Mouse (Mus musculus) heart, postnatal 0 days (tissue): ENCODE data around the gene Zdhhc9. TPM values are rescaled to one million over a fixed set of nuclear protein-coding genes. Genes with fewer than 3 reads are reported as not detected.

ENCODE experiments used
- ATAC-seq: fragments of 200-750 bp; cut with Nextera tagmentation; 2 replicates; pipeline ENCODE4 v1.8.0; 2017; ENCODE audit warnings: low read depth, moderate number of reproducible peaks, moderate library complexity; ENCODE audit not compliant: insufficient read depth
- DNase-seq: peaks from one replicate; pipeline ENCODE4 v3.0.0-alpha.2; 2016; ENCODE audit warnings: low spot score
- H3K27ac ChIP-seq: fragments of 300-500 bp; sonication (generic); 2 replicates; pipeline ENCODE4 v1.5.1; 2014; ENCODE audit warnings: low read depth, mild to moderate bottlenecking
- H3K27me3 ChIP-seq: fragments of 300-500 bp; sonication (generic); 2 replicates; pipeline ENCODE4 v1.6.1; 2014; ENCODE audit warnings: low read length, mixed read lengths; ENCODE audit not compliant: control insufficient read depth, insufficient read depth
- H3K36me3 ChIP-seq: fragments of 300-500 bp; sonication (generic); replicated peaks from 2 replicates; pipeline ENCODE4 v1.6.1; 2014; ENCODE audit warnings: low read length, mixed read lengths; ENCODE audit not compliant: control insufficient read depth, insufficient read depth
- H3K4me1 ChIP-seq: fragments of 300-500 bp; sonication (generic); 2 replicates; pipeline ENCODE4 v1.6.1; 2014; ENCODE audit warnings: antibody characterized with exemption; ENCODE audit not compliant: control insufficient read depth, insufficient read depth
- H3K4me2 ChIP-seq: fragments of 300-500 bp; sonication (generic); 2 replicates; pipeline ENCODE4 v1.6.1; 2014; ENCODE audit warnings: low read depth, mild to moderate bottlenecking, low read length, moderate library complexity
- H3K4me3 ChIP-seq: fragments of 300-500 bp; sonication (generic); 2 replicates; pipeline ENCODE4 v1.5.1; 2014; ENCODE audit warnings: low read depth, low read length
- H3K9ac ChIP-seq: fragments of 300-500 bp; sonication (generic); replicated peaks from 2 replicates; pipeline ENCODE4 v1.6.1; 2014; ENCODE audit warnings: low read depth, low read length, mixed read lengths
- H3K9me3 ChIP-seq: fragments of 300-500 bp; sonication (generic); replicated peaks from 2 replicates; pipeline ENCODE4 v1.6.1; 2016; ENCODE audit warnings: low read length; ENCODE audit not compliant: control insufficient read depth
- CTCF ChIP-seq: IDR thresholded peaks from 2 replicates; pipeline ENCODE4 v1.5.1; 2016; ENCODE audit warnings: antibody characterized with exemption, control low read depth, low read depth
- EP300 ChIP-seq: IDR thresholded peaks from 2 replicates; pipeline ENCODE4 v1.6.1; 2016; ENCODE audit warnings: antibody characterized with exemption, low read depth
- WGBS: fragments of 180-500 bp; shearing (Covaris S2); extraction: QIAGEN DNeasy Blood & Tissue Kit; methylation state at CpG from one replicate; pipeline ENCODE4 v1.1.7; 2014; 5-methylcytosine and 5-hydroxymethylcytosine counted together
- polyA plus RNA-seq: library from polyadenylated mRNA; unstranded; fragments of >200 nt; fragmentation: Nextera tagmentation; extraction: Ambion mirVana; gene quantifications from 2 replicates; pipeline ENCODE4 v1.2.1, GENCODE M21; 2015
- total RNA-seq: library from RNA; depleted of rRNA; stranded (reverse); fragments of >200 nt; gene quantifications from 2 replicates; pipeline ENCODE4 v1.2.3, GENCODE M21; 2014; ENCODE audit warnings: low replicate concordance

Zdhhc9 gene
- total and polyA plus RNA-seq, 2 experiments from 2014 or later: 2.7 to 14.6 TPM

- peak overlapping the region; percentile 45 for H3K4me2 ChIP-seq
- peak overlapping the region; percentile 5; the same call in 1 of the 2 replicates for H3K9ac ChIP-seq
- no peak for TF ChIP-seq CTCF
- TF ChIP-seq EP300: no peak
- H3K27me3 ChIP-seq: no peaks in the 10 kb centered on the region
- 39% methylated on average over 24 of the region's 26 CpGs for WGBS
- no peak for ATAC-seq
- no peaks in the 10 kb centered on the region for H3K9me3 ChIP-seq
- no peaks in the 10 kb centered on the region for H3K36me3 ChIP-seq
- peak overlapping the region; percentile 23 for H3K4me3 ChIP-seq
- no peak for DNase-seq
- no peaks in the 10 kb centered on the region; the same call in 1 of the 2 replicates for H3K4me1 ChIP-seq
- H3K27ac ChIP-seq: peak overlapping the region; percentile 38; the same call in 1 of the 2 replicates
Measured at GRCm38 (mm10) chrX:48143415-48144335, 65.0 kb downstream of the Zdhhc9 start.

- H3K27ac ChIP-seq: no peak overlapping the region; the same call in 1 of the 2 replicates
- TF ChIP-seq CTCF: no peak
- no peak for TF ChIP-seq EP300
- DNase-seq (no peak), ATAC-seq (no peak)
- H3K4me2 ChIP-seq: no peak overlapping the region
- no peak overlapping the region for H3K9ac ChIP-seq
- H3K4me3 ChIP-seq: no peak overlapping the region
- WGBS: 50% methylated on average over 6 of the region's 6 CpGs
- H3K36me3 ChIP-seq: no peaks in the 10 kb centered on the region
- no peaks in the 10 kb centered on the region; the same call in 1 of the 2 replicates for H3K4me1 ChIP-seq
- no peaks in the 10 kb centered on the region for H3K9me3 ChIP-seq
- H3K27me3 ChIP-seq: no peaks in the 10 kb centered on the region
Measured at GRCm38 (mm10) chrX:48141481-48141880, 67.2 kb downstream of the Zdhhc9 start.

- WGBS: 41% methylated on average over 3 of the region's 3 CpGs
- Histone ChIP-seq H3K27ac (no peak overlapping the region; the same call in 1 of the 2 replicates), H3K36me3 (no peaks in the 10 kb centered on the region), H3K4me1 (no peaks in the 10 kb centered on the region; the same call in 1 of the 2 replicates), H3K4me3 (no peak overlapping the region), H3K9me3 (no peaks in the 10 kb centered on the region), H3K27me3 (no peaks in the 10 kb centered on the region), H3K9ac (no peak overlapping the region), H3K4me2 (no peak overlapping the region)
- DNase-seq: no peak
- no peak for ATAC-seq
- no peak for TF ChIP-seq CTCF
- TF ChIP-seq EP300: no peak
Measured at GRCm38 (mm10) chrX:48140286-48140877, 68.3 kb downstream of the Zdhhc9 start.

GRCm38 (mm10) chrX:48139368-48140285, 69.1 kb downstream of the Zdhhc9 start:
- TF ChIP-seq EP300 (no peak), CTCF (no peak)
- DNase-seq (no peak), ATAC-seq (no peak)
- Histone ChIP-seq H3K27ac (peak overlapping the region; percentile 7; the same call in 1 of the 2 replicates), H3K36me3 (no peaks in the 10 kb centered on the region), H3K4me2 (no peak overlapping the region), H3K27me3 (no peaks in the 10 kb centered on the region), H3K9ac (no peak overlapping the region), H3K9me3 (no peaks in the 10 kb centered on the region), H3K4me3 (no peak overlapping the region), H3K4me1 (no peaks in the 10 kb centered on the region; the same call in 1 of the 2 replicates)
- WGBS: 59% methylated on average over 14 of the region's 14 CpGs
